Mouse (Mus musculus): ENCODE results near the gene Them5. TPM values are rescaled to one million over a fixed set of nuclear protein-coding genes. Genes with fewer than 3 reads are reported as not detected.

Gene Them5
- total RNA-seq, 2 experiments from 2014 or later, result not detected

Other genes with a start within 250 kb of the Them5 start
- gene Gm10696, start 163.9 kb upstream of the Them5 start, total RNA-seq (2021), result not detected
- gene Gm5286, start 145.4 kb upstream of the Them5 start, total RNA-seq (2021), result not detected
- not detected for gene Gm4778, start 78.1 kb upstream of the Them5 start, total RNA-seq (2021)
- gene Them4, start 32.0 kb upstream of the Them5 start, total RNA-seq (2021), result 10 to 100 TPM; 10.7 to 11.8 TPM
- under 1 TPM in 1 of 2 experiments, not detected in 1; 0.73 TPM for gene C2cd4d, start 20.3 kb downstream of the Them5 start, total RNA-seq (2021)
- 10 to 100 TPM; 28.0 to 35.6 TPM for gene Rorc, start 30.7 kb downstream of the Them5 start, total RNA-seq (2021)
- gene Lingo4, start 56.4 kb downstream of the Them5 start, total RNA-seq (2021), result 1 to 10 TPM in 1 of 2 experiments, under 1 TPM in 1; 0.99 to 1.0 TPM
- gene Tdrkh, start 71.2 kb downstream of the Them5 start, total RNA-seq (2021), result 10 to 100 TPM in 1 of 2 experiments, 1 to 10 TPM in 1; 9.7 to 12.1 TPM
- 10 to 100 TPM; 94.5 to 97.7 TPM for gene Mrpl9, start 101.2 kb downstream of the Them5 start, total RNA-seq (2021)
- gene Oaz3, start 101.8 kb downstream of the Them5 start, total RNA-seq (2021), result 1 to 10 TPM in 1 of 2 experiments, not detected in 1; 1.1 TPM
- 10 to 100 TPM; 17.0 to 30.7 TPM for gene Celf3, start 136.2 kb downstream of the Them5 start, total RNA-seq (2021)
- gene Riiad1, start 138.2 kb downstream of the Them5 start, total RNA-seq (2021), result 1 to 10 TPM; 3.2 to 5.2 TPM
- 10 to 100 TPM; 33.0 to 36.1 TPM for gene Snx27, start 240.6 kb downstream of the Them5 start, total RNA-seq (2021)

Data from adrenal gland, postnatal 10 days (tissue).